Mouse (Mus musculus) gastrocnemius, postnatal 10 days (tissue): ENCODE measurements around the gene Car3. TPM values are rescaled to one million over a fixed set of nuclear protein-coding genes. Genes with fewer than 3 reads are reported as not detected.

Experiments
- DNase-seq: peaks from one replicate; pipeline ENCODE4 v3.0.0; 2021; ENCODE audit warnings: mixed read lengths
- total RNA-seq, 2 experiments: library from RNA; stranded (reverse); gene quantifications; 2 replicates each; pipeline ENCODE4 v1.2.3; 2021

Car3 gene
- total RNA-seq, 2 experiments from 2014 or later, result 801 to 1,165 TPM

GRCm38 (mm10) chr3:14911992-14912582 is 48.8 kb downstream of the Car3 start:
- DNase-seq, result no peak

- DNase-seq, result no peak
Measured at GRCm38 (mm10) chr3:14913774-14914173, 50.5 kb downstream of the Car3 start.

- DNase-seq, result no peak
Measured at GRCm38 (mm10) chr3:14915355-14915754, 52.0 kb downstream of the Car3 start.

GRCm38 (mm10) chr3:14917261-14917660 is 53.9 kb downstream of the Car3 start:
- no peak for DNase-seq

Other genes with a start within 250 kb of the Car3 start
- gene Car13, start 221.8 kb upstream of the Car3 start, total RNA-seq, result under 1 TPM; 0.52 to 0.79 TPM
- 1 to 10 TPM in 1 of 2 experiments, not detected in 1; 1.2 TPM for gene Car1, start 55.1 kb upstream of the Car3 start, total RNA-seq
- gene Car2, start 22.8 kb downstream of the Car3 start, total RNA-seq, result 10 to 100 TPM in 1 of 2 experiments, 1 to 10 TPM in 1; 7.3 to 12.5 TPM